Mouse (Mus musculus) MN1 (cell line): Measurements from ENCODE around the gene Wnk4.

Experiments
- DNase-seq: peaks from one replicate; pipeline ENCODE4 v3.0.0-alpha.2; 2016; ENCODE audit warnings: low spot score

Wnk4 gene

DNA sequence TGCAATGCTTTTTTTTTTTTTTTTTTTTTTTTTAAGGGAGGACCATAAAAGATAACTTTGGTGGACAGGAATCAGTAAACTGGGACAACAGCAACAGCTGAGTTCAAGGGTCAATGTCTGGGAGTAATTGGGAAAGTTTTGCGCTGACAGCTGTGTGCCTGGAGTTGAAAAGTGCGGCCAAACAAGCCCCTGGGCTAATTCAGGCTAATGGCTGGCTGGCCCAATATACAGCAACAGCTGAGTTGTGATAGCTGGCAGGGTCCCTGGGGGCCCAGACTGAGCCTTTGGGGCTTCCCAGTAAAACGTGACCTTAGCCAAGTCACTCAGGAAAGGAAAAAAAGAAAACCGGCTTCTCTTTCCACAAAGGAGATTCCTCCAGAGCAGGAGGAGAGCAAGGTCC is 15.3 kb upstream of the Wnk4 start:
- DNase-seq: no peak

DNA sequence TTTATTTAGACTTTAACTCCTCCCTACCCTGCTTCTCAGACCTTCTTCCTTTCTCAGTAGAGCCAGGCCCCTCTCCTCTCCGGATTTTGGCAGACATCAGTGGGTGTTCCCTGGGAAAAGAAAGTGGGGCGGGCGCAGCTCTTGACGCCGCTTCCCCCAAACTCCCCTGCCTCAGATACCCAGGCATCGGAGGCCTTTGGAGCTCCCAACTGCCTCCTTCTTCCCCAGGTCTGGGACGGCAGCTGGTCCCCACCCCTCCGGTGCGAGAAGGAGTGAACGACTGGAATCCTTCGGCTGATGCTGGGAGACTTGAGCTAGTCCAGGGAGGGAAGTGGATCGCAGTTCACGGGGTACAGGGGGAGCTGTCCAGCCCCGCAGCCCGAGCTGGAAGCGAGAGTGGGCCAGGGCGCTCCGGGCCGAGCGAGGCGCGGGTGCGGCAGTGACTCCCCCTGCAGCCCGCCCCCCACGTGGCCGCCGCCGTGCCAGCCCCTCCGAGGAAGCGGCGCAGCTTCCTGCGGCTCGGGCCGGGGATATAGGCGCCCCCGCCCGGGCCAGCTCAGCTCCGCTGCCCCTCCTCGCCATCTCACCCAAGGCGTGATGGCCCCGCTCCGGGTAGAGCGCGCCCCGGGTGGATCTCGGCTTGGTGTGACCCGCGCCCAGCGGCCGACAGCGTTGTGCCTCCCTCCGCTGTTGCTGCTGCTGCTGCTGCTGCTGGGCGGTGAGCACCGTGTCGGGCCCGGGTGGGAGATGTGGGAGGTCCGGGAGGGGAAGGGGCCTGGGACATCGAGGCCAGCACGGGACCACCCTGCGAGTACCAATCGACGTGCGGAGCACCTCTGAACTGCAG is 14.3 kb upstream of the Wnk4 start, which contains the start of gene Ramp2:
Gene Ramp2, plus strand, starts transcription at position 174 of the 847 bp plus-strand sequence.
- peak; percentile 59 for DNase-seq

DNA sequence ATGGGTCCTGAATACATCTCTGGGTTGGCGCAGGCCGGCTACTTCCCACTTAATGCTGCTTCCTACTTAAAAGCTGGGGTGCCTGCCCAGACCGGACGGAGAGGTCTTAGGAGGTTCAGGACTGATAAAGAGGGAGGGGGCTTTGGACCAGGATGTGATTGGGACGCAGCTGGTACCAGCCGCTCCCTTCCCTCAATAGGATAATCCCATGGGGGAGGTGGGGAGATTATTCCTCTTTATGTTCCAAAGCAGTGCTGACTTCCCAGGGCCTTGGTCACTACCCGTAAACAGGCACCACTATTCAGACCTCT is 13.7 kb upstream of the Wnk4 start:
- DNase-seq: no peak

DNA sequence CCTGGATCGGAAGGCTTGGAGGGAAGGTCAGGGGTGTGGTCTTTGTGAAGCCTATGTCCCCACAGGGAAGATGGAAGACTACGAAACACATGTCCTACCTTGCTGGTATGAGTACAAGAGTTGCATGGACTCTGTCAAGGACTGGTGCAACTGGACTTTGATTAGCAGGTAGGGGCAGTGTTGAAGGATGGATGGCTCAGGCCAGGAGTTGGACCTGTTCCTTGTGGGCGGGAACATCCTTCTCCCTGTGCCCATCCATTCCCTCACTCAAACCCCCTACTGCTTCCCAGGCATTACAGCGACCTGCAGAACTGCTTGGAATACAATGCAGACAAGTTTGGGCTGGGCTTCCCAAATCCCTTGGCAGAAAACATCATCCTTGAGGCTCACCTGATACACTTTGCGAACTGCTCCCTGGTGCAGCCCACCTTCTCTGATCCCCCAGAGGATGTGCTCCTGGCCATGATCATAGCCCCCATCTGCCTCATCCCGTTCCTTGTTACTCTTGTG is 12.8 kb upstream of the Wnk4 start:
- DNase-seq: no peak

DNA sequence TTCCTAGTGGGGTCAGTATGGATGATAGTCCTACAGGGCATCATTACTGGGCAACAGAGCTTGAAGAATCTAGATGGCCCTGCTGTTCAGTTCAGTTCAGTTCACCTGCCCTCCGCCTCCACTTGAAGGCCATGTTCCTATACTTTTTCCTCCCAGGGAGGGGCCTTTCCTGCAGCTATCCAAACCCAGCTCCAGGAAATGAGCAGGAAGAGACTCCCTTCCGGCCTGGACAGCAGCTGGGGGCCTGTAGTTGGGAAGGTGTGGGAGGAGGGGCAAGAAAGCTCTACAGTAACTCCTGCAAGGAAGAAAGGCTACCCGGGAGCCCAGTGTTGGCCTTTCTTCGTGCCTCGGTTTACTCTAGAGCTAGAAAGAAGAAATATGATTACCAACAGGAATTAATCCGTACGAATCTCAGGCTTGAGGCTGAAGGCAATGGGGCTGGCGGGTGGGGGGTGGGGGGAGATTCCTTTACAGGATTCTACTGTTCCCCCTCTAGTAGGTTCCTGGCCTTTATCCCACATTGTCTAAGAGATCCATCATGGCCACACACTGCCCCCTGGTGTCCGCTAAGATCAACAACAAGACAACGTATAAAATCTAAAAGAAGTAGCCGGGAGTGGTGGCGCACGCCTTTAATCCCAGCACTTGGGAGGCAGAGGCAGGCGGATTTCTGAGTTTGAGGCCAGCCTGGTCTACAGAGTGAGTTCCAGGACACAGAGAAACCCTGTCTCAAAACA is 11.9 kb upstream of the Wnk4 start:
- peak; percentile 75 for DNase-seq

DNA sequence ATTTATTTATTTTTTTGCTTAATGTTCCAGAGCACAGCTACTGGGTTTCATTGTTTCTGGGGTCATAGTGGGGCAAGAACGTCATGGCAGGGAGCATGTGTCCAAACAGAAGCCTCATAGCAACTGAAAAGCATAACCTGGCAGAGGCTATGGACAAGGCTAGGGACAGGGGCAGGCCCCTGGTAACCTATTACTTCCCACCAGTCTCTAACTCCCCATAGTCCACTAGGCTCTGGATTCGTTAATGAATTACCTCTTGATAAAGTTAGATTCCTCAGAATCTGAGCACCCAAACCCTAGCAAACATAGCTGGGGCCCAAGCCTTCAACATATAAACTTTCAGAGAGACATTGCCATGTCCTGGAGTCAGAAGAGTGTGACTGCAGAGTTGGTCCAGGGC is 9.3 kb upstream of the Wnk4 start:
- no peak for DNase-seq

DNA sequence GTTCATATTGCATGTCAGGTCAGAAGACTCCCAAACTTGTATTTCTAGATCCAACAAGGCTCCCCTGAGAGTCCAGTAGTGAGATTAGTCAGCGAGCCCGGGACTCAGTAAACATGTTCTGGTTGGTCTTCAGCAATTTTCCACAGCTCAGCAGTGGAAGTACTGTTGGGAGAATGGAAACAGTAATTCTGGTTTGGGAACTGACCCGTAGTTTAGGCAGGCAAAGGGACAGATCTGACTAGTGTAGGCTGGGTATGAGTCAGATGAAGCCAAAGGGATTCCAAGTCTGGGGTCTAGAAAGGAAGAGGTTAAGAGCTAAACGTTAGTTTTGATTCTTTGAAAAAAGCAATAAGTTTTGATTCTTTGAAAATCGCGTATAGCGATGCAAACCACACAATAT is 7.4 kb upstream of the Wnk4 start:
- peak; percentile 44 for DNase-seq

DNA sequence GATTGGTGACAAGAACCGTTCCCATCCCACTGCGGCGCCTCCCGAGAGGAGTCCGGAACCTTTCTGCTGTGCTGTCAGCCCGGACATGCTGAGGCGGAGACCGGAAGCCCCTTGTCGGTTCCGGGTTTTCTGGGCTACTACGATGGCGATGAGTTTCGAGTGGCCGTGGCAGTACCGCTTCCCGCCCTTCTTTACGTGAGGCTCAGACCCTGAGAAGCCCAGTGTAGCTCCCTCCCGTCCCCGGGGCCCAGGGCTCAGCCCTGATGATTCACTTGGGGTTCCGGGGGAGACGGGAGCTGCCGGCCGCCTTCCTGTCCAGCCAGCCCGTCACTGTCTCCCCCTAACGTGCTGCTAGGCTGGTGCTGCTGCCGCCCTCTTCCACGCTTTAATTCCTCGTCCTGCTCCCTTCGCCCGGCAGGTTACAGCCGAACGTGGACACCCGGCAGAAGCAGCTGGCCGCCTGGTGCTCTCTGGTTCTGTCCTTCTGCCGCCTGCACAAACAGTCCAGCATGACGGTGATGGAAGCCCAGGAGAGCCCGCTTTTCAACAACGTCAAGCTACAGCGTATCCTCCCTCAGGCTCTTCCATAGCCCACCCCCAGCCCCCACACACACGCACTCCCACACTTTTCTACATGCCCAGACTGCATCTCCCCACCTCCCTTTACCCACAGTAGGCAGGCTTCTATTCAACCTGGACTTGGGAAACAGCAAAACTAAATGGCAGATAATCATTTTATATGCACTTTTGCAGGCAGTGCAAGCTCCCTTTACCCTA is 6.6 kb upstream of the Wnk4 start, which contains the start of gene Vps25:
Gene Vps25, plus strand, starts transcription at position 95 of the 777 bp plus-strand sequence.
- DNase-seq: peak; percentile 88

DNA sequence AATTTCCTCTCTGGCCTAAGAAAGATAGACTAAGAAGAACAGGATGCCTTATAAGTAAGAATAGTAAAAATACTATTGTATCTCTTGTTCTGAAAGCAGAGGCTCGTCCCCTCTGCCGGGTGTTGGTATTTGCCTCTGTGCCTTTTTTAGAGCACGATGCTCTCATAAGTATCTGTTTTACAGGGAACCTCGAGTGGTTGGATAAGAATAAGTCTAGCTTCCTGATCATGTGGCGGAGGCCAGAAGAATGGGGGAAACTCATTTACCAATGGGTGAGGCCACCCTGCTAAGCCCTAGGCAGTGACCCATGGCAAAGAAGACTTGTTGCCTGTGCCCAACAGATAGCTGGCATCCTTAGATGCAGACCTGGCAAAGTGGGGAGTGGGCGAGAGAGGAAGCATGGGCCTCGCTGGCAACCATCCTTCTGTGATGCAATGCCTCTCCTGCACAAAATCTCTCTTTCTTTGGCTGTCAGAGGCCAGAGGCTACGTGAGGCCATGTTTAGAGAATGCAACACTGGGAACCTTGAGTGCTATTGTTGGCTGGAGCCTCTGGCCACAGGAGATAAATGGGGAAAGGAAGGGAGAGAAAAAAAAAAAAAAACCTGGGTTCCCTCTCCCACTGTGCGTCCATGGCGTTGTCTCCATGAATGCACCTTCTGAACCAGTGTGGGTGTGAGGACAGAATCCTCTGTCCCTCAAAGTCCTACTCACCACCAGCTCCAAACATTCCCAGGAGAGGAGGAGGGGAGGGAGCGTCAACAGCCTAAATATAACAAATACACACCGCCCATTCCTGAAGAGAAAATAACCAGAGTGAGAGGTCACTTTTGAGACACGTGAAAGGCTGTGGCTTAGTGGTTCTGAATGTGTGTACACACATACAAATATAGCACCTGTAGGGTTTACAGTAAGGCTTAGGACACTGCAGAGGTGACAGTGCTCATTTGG is 4.3 kb upstream of the Wnk4 start:
- DNase-seq: no peak

DNA sequence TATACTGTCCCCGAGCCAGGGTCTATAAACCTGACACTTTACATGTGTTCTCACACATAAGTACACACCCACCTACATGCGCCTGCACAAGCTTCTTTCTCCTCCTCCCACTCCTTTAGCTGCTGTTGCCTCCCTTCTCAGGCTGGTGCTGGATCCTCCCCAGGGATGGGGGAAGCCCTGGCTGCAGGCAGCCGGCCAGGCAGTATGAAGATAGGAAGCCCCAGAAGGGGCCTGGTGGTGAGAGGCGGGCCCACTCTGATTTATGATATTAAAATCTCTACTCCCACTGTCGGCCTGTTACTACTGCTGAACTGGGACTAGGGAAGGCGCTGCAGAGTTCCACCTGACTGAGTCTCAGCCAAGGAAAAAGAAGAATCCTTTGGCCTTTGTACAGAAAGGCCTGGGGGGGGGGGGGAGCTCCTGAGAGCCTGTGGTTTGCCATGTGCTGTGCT is 1.1 kb upstream of the Wnk4 start:
- peak; percentile 89 for DNase-seq

DNA sequence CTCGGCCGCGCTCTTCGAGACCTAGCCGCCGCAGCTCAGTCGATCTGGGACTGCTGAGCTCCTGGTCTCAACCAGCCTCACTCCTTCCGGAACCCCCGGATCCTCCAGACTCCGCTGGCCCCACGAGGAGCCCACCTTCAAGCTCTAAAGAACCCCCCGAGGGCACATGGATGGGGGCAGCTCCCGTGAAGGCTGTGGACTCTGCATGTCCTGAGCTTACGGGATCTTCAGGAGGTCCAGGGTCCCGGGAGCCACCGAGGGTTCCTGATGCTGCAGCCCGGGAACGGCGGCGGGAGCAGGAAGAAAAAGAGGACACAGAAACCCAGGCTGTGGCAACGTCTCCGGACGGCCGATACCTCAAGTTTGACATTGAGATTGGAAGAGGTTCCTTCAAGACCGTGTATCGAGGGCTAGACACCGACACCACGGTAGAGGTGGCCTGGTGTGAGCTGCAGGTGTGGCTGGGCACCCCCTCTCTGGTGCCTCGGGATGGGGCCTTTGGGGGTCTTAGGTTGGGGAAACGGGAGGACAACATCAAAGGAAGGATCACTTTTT is 536 bp downstream of the Wnk4 start:
- DNase-seq: peak; percentile 36

DNA sequence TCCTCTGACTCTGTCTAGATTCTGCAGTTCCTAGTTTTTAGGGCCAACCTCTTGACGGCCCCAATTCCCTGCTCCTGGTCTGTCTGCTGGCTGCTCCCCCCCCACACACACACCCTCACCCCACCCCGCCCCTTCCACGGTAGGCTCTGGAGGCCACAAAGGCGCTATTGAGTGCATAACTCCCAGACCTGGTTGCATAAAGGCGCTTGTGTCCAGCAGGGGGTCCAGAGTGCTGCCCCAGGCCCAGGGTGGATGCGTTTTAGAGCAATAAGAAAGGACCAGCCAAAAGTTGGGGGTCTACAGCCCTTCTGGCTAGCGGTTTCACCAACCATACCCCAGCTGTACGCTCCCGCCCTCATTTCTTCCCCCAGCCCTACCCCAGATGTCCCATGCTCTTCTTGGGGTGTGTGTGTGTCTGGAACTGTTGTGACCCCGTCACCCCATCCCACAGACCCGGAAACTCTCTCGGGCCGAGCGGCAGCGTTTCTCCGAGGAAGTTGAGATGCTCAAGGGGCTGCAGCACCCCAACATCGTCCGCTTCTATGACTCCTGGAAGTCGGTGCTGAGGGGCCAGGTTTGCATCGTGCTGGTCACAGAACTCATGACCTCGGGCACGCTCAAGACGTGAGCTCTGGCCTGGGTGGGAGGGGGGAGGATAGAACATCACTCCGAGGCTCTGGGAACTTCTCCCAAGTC is 2.1 kb downstream of the Wnk4 start:
- DNase-seq: no peak

DNA sequence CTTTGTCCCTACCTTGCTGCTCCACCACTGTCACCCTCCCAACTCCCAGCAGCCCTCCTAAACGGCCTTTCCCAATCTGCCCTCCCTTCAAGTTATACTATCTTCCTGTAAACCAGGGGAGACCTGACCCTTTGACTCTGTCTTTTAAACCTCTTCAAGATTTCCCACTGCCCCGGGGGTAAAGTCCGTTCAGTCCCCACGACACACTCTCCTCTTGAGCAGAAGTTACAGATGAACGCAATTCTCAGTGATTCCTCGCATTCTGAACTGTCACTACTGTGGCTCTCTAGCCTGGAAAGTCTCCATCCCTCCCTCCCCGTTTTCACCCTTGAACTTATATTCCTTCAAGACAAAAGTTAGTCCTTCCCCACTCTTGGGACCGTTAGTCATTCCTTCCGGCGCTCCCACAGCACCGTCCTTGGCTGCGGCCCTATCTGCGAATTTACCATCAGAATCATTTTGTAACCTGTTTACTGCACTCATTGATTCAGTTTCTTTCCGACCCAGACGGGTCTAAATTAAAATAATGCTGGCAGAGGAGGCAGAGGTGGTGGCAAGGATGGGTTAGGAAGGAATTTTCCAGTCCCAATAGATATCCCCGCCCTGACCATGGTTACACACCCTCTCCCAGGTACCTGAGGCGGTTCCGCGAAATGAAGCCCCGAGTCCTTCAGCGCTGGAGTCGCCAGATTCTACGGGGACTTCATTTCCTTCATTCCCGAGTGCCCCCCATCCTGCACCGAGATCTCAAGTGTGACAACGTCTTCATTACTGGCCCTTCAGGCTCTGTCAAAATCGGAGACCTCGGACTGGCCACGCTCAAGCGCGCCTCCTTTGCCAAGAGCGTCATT is 3.0 kb downstream of the Wnk4 start:
- DNase-seq: no peak

DNA sequence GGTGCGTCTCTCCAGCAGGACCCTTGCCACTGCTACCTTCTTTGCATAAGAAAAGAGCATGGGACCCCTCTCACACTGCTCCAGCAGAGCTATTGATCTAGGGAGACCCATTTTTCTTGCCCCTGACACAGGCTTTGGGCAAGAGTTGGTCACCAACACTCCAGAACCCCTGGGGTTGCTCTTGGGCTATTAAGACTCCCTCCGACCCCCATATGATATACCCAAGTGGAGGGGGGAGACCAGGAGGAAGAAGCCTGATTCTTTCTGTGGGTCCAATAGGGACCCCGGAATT is 3.6 kb downstream of the Wnk4 start:
- no peak for DNase-seq

DNA sequence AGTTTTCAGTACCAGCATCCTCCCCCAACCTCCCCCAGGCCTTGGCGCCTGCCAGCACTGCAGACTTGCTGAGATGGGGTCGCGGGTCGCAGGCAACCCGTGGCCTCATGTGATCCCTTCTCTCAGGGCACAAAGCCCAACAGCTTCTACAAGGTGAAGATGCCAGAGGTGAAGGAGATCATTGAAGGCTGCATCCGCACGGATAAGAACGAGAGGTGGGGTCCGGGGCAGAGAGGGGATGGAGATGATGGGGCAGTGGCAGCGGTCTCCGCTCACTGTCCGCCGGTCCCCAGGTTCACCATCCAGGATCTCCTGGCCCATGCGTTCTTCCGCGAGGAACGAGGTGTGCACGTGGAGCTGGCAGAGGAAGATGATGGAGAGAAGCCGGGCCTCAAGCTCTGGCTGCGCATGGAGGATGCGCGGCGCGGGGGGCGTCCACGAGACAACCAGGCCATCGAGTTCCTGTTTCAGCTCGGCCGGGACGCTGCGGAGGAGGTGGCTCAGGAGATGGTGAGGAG is 4.6 kb downstream of the Wnk4 start:
- DNase-seq: no peak

DNA sequence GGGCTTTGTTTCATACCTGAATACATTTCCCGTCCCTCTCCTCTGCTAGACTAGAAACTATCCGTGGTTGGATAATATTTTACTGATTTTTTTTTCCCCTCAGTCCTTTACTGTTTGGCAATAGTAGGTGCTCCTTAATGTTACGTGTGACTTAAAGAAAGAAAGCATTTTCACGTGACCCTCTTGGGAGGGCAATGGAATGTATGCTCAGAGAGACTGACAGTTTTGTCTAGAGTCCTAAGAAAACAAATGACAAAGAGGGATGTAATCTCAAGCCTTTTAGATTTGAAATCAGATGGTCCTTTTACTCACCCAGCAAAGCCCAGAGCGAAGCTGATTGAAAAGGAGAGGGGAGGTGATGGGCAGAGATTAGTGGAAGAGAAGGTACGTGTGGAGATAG is 5.5 kb downstream of the Wnk4 start:
- DNase-seq: no peak

DNA sequence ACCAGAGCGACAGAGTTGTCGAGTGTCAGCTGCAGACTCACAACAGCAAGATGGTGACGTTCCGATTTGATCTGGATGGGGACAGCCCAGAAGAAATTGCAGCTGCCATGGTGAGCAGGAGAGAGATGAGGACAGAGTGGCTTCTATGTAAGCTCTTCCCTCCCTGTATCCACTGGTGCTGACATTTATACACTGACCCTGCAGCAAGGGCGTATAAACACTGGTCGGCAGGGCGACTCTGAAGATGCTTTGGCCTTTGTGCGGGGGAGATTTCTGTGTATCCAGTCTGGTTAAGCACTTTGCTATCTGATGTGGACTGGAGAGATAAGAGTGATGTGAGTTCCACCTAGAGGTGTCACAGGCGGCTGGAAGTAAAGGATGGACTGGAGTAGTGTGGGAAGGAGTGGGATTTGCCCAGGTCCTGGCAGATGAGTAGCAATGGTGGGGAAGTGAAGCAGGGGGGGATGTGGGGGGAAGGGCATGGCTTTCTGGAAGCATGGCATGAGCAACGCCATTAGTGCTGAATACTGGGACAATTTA is 9.3 kb downstream of the Wnk4 start:
- peak; percentile 44 for DNase-seq

DNA sequence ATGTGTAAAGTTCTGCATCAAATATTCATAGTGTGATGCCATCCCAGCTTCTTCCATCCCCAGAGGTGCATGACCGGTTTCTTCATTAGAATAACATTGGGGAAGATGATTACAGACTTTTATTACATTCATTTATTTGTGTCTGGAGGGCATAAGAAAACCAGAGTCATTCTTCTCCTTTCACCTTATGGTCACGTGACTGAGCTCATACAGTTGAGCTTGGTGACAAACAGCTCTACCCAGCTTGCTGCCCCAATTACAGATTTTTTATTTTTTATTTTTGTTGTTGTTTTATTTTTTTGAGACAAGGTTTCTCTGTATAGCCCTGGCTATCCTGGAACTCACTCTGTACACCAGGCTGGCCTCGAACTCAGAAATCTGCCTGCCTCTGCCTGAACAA is 12.1 kb downstream of the Wnk4 start:
- no peak for DNase-seq

DNA sequence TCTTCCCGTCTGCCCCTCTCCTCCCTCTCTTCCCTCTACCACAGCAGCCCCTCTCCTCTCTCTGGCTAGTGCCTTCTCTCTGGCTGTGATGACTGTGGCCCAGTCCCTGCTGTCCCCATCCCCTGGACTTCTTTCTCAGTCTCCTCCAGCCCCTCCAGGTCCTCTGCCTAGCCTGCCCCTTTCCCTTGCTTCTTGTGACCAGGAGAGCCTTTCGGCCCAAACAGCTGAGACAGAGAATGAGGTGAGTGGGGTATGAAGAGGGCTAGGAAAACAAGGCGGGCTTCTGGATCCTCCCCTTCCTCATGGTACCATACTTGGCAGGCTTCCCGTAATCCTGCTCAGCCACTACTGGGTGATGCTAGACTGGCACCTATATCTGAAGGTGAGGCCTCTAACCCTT is 14.9 kb downstream of the Wnk4 start:
- no peak for DNase-seq
